Mouse (Mus musculus) forelimb bud, embryonic 11.5 days (tissue): ENCODE data around the gene Cd2.

Source experiments
- DNase-seq: peaks from one replicate; pipeline ENCODE4 v3.0.0-alpha.2; 2012; ENCODE audit warnings: low read depth, low spot score

Gene Cd2

DNA sequence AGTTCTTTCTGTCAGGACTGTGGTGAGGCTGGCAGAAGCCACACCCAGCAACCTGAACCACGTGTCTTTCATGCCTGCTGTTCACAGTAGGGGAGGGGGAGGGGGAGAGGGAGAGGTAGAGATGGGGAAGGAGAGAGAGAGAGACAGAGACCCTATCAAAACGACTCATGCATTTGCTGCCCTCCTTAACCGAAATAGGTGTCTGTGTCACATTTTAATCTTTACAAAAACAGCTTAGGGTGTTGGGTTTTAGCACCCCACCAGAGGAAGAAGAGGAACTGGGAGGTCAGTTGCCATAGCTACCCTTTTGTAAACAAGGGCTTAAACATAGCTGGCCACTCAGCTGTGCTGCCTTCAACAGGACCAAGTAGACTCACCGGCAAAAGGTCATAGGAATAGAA lies at the start of gene Cd2:
TSS of gene Cd2 (minus strand) at position 29 of the 401 bp plus-strand sequence.
- DNase-seq = no peak

DNA sequence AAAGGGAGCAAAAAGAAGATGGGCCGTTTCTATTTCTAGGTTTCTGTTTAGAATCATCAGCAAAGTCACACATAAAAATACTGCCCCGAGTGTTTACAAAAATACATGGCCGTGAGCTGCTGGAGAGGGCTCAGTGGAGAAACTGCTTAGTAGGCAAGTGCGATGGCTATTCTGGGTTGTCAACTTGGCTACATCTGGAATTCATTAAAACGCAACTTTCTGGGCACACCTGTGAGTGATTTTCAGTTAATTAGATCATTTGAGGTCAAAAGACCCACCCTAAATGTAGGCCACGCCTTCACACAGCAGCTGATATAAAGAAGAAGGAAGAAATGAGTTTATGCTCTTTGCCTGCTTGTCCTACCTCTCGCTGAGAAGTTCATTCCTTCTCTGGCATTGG lies 40.9 kb upstream of the Cd2 start:
- peak; percentile 82 for DNase-seq

DNA sequence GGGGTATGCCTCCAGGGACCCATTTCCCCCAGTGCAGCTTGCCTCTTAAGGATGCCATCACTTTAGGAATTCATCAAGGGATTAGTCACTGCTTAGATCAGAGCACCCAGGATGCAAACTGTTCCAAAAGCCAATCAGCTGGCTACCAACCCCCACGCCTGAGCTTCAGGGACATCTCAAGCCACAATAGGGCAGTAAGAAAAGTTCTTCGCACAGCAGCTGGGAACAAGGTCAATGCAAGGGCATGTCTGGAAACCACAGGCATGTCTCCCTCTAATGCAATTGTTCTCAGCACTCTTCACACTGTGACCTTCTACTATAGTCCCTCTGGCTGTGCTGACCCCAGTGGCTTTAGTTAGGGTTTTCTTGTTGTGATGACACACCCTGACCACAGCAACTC lies 39.5 kb upstream of the Cd2 start:
- no peak for DNase-seq

DNA sequence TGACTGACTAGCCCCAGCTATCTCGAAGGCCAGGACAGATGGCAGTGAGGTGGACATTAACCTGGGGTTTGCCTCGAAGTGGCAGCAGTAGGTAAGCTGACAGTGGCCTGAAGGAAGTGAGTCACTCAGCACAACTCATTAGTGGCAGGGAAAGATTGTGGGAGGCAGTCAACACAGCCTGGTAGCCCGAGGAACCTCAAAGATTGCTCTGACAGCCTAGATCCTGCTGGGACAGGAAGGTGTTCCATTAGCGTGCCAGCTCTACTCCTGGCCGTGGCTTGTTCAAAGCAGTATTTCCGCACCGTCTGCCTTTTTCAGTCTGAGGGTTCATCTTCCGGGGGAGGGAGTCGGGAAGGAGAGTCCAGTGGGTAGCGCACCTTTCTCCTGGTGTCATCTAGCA lies 34.7 kb upstream of the Cd2 start:
- DNase-seq = no peak

DNA sequence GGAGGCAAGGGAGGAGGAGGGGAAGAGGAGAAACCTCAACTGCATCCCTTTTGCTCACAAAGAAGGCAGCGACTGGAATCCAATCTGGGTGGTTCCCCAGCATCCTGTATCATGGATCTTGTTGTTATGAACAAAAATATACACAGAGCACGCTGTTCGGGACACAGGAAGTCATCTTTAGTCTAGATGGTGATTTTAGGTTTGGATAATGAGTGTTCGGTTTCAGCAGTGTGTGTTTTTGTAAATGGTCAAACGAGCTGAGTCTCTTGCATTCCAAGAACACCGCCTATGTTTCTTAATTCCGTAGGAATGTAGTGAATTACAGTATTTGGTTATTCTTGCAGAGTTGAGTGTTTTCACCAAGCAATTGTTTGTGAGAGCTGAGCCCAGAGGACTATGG lies 33.1 kb upstream of the Cd2 start:
- no peak for DNase-seq

DNA sequence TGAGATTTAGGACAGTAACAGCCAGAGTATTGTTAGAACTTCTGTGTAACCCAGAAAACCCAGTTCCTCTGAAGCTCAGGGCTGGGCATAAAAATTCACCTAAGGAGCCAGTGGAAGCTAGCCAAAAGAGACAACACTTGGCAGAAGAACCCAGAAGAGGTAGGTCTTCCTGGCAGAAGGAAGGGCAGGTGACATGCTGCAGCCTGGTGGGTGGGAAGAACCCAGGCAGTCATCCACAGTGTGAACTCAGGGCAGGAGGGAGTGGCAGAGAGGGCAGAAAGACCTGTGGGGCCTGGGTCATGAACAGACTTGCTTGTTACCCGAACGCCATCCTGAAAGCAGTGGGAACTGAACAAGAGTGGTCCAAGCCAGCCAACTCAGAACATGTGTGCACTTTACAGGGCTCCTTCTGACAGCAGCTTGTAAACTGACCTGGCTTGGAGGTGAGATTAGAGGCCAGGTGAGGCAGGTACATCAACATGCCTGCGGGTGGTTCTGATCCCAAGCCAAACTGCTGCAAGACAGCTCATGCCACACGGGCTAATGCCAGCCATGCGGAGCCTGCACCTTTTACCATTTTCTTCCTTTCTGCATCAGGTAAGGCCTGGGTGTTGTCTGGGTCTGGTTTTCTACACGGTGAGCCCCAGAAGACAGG lies 30.9 kb upstream of the Cd2 start:
- DNase-seq = no peak

DNA sequence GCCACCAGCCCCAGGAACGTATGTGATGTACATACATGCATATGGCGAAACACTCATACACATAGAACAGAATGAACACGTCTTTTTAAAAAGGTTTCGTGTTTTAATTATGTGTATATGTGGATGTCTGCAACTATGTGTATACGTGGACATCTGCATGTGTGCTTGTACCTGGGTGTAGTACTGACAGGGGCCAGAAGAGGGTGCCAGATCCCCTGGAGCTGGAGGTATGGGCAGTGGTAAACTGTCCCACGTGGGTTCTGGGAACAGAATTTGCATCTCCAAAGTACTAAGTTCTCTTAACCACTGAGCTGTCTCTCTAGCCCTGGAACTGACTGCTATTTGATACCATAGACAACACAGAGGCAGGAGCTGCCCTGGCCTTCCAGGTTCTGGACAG lies 30.4 kb upstream of the Cd2 start:
- DNase-seq = peak; percentile 59

DNA sequence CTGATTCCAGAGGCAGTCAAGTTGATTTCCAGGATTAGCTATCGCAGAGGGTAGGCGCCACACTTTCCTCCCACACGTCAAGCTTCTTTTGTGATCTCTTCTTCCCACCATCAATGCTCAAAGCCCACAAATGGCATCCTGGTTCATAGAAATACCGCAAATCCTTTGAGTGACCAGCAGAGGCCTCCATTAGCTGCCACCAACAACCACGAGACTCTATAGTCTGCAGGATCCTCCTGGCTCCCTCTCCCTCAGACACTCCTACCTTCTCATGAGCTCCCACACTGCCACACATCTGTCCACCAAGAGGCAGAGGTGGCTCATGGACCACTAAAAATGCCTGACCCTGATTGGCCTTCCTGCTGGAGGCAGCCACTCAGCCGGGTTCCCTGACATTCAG lies 27.2 kb upstream of the Cd2 start:
- no peak for DNase-seq

DNA sequence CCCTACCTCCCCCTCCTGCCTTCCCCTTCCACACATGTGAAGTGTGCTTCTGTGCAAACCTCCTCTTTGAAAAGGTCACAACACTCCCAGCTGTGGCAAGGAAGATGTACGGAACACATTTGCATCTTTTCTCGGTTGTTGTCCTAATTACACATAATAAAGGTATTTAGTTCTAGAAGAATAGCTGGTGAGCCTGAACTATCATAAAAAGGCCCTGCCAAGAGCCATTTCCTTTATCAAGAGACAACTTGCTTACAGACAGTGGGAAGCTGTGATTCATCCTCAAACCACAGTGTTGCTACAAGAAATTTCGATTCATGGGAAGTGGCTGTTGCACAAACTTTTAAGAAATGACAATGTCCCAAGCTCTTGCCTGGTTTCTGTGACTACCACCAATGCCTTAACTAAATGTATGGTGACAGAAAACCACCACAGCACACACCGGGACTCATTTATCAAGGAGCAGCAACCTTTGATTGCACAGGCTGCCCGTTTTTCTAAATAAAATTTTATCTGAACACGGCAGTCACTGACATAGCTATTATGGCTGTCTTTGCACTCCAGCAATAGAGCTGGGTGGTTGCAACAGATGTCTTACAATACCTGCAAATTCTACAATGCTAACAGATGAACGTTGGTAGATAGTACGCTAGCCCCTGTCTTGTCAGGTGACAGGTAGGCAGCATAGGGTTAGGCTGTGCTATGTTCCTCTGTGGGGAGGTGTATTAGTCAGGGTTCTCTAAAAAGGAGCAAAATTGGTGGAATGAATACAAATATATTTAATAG lies 25.7 kb upstream of the Cd2 start:
- DNase-seq = no peak

DNA sequence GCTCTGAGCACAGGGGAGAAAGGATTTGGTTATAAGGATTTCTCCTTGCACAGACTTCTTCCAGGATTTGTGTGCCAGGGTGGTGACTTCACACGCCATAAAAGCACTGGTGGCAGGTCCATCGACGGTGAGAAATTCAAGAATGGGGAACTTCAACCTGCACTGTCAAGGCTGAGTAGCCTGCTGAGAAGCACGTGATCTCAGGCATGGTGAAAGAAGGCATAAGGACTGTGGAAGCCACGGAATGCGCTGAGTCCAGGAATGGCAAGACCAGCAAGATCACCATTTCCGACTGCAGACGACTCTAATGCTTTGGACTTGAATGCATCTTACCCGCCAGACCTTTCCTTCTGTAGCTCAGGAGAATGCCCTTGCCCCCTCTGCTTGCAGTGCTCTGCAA lies 23.2 kb upstream of the Cd2 start:
- no peak for DNase-seq

DNA sequence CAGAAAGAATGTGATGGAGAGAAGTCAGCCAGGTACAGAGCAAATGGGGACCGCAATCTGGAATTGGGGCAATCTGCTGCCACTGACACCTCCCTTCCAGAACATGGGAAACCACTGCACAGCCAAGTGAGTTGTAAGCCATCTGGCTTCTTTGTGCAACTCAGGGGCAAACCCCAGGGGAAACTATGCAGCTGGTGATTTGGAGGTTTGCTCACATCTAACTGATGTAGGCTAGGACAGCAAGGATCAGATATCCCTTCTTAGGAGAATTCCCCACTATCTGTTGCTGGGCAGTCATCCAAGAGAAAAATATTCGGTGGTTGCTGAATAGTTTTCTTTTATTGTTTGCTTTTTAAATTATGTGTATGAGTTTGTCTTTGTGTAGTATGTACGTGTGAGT lies 21.9 kb upstream of the Cd2 start:
- DNase-seq = no peak

DNA sequence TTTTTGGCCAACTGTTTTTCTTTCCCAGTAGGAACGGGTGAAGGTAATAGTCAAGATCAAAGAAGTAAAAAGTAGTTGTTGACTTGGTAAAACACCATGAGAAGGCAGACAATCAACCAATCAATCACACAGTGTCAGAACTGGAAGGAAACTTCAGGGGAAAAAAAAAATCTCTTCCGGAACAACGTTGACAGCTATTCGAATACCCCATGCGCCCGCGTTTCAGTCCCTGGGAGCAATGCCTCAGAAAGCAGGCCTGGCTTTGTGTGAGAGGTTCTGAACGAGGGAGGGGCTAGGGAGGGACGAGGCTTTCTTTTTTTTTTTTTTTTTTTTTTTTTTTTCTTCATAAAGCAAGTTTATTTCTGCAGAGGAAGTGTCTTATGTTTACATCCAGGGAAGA lies 18.4 kb upstream of the Cd2 start:
- no peak for DNase-seq

DNA sequence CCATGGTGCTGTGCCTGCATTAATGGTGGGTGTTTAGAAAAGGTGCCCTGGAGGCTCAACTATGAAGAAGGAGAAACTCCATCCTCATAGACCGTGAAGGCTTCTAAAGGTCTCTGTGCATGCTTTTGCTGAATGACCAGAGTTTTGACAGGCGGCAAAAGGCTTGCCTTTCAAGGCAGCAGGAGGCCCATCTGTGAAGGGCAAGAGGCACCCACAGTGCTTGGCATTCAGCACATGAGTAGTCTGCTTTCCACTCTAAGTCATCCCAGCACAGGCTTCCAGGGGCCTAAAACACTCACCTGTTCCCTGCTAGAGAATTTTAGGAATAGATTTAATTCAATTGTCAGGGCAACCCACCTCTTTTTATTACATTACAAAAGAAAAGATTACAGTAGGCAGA lies 17.3 kb upstream of the Cd2 start:
- no peak for DNase-seq

DNA sequence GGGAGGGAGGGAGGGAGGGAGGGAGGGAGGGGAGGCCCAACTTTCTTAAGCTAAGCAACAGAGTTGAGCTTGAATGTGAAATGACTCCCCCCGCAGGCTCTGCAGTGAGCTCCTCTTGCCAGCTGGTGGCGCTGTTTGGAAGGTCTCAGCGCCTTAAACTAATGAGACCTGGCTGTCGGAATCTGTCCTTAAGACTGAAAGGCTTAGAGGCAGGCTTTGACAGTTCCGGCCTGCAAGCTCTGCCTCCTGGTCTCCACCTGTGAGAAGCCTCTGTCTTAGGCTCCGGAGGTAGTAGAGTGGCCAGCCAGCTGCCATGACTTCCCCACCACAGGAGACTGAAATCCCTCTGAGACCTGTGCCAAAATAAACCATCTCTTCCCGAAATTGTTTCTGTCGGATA lies 16.4 kb upstream of the Cd2 start:
- DNase-seq = peak; percentile 91

DNA sequence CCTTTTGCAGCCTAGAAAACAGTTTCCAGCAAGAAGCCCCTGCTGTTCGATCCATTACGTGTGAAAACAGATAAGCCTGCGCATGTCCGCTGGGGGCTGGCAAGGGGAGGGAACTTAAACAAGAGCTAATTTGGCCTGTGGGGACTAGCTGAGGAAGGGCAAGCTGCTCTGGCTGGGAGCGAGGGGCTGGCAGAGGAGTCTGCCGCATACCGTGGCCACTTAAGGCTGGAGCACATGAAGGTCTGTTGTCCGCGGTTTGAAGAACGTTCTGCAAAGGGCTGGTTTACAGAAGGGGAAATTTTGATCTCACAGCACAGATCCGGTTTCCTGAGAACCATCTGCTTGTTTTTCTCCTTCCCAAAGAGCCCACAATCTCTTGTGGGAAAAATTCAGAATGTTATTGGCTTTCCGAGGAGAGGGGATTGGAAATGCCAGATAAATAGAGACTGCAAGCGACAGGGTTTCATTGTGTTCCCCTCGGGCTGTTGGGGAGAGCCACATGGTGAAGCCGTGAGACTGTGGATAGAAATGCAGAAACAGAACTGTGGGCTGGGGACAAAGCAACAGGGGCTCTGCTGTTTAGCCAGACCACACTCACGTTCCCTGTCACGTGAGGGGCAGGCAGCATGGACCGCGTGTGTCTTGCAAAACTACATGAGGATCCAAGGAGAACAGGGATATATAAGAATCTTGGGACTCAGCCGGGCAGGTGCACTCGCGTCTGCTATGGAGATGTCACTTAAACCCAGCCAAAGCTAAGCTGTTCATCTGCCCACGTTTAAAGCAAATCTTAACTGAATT lies 12.7 kb upstream of the Cd2 start:
- DNase-seq = no peak

DNA sequence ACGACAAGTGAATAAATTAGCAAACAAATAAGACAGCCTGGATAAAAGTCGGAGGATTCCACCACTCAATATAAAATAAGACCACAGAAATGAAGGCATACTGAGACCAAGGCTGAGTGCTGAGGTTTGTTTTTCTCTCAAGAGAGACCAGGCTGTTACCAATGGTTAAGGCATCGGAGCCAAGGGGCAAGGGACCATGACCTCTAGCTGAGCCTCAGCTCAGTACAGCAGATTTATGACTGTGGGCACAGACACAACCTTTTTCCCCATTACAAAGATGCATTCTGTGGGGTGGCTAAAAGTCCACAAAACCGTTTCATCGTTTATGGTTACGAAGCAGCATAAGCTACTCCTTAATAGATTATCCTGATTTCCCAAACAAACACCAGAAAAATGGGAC lies 11.9 kb upstream of the Cd2 start:
- DNase-seq = no peak

DNA sequence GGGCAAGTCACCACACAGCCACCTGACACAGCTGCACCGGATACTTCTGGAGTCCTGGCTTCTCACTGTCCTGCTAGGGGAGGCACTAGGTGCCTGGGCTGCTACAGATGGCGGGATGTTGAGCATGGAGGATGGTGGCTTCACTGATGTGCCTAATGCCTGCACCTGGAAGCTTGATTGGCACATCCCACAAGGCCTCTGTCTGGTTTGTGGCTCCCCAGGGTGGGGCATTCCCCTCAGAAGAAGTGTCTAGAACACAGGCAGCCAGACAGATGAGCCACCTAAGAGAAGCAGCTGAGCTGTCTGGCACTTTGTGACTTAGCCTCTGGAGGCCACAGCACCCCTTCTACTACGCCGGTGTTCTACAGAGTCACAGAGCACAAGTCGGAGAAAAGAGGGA lies 9.5 kb upstream of the Cd2 start:
- no peak for DNase-seq

DNA sequence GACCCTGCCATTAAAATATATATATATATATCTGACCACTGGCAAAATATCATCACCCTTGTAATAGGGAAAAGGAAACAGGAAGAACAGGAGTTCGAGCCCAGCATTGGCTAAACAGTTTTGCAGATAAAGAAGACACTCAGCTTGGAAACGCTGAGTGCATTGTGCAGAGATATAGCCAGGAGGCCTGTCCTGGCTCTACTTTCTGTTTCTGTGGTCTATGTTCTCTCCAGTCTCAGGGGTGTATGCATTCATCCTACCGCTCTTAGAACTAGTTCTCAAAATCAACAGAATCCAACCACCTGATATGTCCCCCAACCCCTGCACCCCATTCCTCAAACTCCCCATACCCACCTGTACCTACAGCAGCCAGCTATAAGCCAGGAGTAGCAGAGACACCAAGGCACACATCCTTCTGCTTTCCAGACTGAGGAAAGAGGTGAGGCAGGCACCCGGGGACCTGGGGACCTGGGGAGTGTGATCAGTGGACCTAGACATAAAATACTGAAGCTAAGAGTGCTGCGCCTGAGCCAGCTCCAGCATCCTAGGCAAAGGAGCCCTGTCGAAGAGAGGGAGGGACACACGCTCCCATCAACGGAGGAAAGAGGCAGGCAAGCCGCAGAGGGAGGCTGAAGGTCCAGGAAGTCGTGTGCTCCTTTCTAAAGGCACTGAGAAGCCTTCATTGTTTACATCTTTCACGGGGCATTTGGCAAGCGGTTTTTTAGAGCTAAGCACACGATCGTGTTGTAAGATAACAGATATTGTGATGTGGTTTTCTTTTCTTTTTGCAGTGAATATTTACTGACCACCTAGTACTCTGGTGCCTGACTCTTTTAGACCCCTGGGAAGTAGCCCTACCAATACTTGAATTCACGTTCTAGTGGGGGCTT lies 8.4 kb upstream of the Cd2 start:
- no peak for DNase-seq

DNA sequence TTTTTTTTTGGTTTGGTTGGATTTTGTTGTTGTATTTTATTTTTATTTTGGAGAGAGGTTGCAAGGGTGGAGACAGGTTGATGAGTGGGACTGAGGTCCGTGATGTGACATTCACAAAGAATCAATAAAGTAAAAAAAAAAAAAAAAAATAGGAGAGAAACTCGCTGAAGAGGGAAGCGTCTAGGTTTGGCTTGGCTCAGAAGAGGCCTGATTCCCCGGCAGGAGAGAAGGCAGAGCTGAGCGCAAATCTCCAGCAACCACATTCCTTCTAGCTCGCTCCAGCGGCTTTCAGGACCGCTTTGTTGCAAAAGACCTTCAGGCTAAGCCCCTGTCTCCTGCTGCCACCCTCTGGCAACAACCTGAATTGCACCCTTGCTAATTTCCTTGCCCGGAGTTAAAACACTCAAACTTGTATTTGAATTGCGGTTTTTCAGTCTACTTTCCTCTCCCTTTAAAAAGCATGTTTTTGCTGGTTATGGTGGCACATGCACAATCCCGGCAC lies 7.7 kb upstream of the Cd2 start:
- DNase-seq = peak; percentile 92

DNA sequence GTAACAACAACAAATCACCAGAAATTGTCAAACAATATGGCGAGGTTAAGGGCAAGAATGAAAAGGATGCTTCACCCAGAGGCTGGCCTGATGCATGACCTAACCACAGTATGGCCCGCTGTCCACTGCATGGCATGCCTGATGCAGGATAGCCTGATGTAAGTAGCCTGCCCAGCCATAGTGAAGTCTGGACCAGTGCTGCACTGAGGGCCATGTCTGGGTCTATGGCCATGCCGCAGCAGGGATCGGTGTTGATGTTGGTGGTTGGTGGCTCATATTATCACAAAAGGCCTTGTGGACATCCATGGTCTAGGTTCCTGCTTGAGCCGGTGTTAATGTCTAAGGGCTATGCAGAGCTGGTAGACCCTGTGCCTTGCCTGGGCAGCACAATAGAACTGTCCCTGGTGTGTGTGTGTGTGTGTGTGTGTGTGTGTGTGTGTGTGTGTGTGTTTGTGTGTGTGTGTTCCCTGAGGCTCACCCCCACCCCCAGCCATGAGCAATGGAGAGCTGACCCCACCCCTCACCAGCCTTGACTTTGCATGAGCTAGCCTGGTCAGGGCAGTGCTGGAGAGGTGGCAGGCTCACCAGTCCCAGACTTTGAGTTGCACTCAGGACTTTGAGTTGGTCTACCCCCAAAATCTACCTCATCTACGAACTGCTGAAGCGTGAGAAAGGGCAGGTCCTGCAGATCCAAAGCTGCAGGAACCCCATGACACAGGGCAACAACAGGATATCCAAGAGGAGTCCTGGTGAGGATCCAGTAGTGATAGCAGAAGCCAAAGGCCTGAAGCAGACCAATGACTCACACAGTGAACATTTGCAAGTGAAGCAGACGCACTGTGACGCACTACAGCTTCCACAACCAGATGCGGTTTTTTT lies 7.0 kb upstream of the Cd2 start:
- DNase-seq = no peak
